Mouse (Mus musculus) T-helper 1 cell (primary cell): ENCODE measurements around the gene Tmem202.

Source experiments
- in situ Hi-C: fragments of 300-600 bp; cut with MboI, MseI; formaldehyde crosslinking; loops from one replicate; pipeline ENCODE4 v1.15.1; 2025; ENCODE audit warnings: high pct_unique_total_duplicates

Gene Tmem202

DNA sequence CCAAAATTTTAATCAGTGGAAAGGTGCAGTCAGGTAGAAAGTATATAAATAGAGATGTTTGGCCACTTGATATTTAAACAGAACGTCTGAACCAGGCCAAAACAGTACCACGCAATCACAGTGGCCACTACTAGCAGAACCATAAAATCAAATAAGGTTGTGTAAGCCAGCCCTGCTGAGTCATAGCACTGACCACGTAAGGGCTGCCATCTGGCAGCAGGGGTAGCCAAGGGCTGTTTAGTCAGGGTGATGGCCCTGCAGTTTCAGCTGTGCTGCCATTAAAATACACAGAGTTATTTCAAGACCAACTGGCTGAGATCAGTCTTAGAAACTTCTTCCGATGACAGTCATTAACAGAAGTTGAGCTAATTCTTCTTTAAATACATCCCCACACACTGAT is 5.8 kb downstream of the Tmem202 start:
- in situ Hi-C loops = no loop called here

DNA sequence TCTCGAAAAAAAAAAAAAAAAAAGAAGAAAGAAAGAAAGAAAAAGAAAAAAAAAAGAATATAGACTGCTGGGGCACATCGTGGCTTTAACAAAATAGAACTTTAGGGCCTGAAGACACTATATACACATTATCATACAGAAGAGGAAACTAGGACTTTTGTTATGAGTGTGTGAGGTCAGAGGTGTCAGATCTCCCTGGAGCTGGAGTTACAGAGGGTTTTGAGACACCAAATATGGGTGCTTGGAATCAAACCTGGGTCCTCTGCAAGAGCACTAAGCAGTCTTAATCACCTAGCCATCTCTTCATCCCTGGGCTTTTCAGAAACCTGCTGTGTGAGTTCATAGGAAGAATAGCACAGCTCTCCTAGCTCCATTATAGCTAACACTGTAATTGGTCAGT is 6.2 kb downstream of the Tmem202 start:
- in situ Hi-C loops = no loop called here

DNA sequence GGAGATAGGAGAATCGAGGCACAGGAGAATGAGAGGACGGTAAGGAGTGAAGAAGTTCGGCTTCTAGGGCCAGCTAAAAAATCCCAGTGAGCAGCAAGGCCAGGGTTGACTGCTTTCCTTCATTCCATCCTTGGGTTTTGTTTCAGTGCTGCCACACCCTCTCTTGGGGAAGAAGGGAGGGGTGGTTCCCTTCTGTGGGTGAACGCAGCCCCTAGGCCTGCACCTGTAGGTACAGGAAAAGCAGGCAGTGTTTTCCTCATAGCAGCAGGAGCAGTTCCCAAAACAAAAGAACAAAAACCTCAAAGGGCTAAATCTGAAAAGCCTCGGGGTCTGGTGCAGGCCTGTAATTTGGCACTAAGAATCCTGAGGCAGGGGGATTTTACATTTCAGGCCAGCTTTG is 8.0 kb downstream of the Tmem202 start:
- in situ Hi-C loops = no loop called here

DNA sequence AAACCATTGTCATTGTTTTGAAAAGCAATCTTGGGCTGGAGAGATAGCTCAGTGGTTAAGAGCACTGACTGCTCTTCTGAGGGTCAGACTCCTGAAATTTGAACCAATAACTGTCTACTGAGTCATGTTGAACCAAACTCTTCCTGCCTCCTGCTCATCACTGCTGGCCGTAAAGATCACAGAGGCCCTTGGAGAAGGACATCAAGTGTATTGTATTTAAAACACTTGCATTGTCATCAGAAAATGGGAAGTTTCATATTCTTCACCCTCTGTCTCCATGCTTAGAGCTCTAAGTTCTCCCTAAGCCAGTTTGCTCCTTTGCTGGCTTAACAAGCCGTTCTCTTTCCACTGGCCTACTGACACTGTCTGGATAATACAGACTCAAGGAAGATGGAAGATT is 11.4 kb downstream of the Tmem202 start:
- in situ Hi-C loops = no loop called here

DNA sequence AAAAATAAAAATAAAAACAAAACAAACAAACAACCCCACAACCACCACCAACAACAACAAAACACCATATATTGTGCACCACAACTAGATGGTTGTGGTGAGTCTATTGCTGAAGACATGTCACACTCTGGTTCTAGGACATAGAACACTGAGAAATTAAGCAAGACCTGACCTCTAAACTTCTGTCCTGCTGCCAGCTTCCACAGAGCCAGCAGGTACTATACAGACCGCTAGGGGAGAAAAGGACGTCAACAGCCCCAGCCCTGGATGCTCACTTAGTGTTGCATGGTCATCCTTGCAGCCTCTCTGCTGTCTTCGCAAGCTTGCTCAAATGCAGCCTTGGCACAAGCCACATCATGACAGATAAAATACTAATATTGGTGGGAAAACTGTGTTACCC is 12.1 kb downstream of the Tmem202 start:
- in situ Hi-C loops = no loop called here

DNA sequence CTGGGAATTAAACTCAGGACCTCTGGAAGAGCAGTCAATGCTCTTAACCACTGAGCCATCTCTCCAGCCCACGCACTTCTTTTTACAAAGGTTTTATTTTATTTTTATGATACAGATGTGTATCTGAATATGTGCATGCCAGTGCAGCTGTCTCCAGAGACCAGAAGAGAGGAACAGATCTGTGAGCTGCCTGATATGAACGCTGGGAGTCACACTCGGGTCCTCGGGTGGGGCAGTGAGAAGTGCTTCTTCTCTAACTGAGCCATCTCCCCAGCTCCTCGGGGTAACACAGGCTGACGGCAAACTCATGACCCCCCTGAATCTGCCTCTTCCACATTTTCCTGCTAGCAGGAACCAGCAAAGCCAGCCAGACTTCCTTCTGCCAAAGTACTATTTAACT is 12.9 kb downstream of the Tmem202 start:
- in situ Hi-C loops = no loop called here

DNA sequence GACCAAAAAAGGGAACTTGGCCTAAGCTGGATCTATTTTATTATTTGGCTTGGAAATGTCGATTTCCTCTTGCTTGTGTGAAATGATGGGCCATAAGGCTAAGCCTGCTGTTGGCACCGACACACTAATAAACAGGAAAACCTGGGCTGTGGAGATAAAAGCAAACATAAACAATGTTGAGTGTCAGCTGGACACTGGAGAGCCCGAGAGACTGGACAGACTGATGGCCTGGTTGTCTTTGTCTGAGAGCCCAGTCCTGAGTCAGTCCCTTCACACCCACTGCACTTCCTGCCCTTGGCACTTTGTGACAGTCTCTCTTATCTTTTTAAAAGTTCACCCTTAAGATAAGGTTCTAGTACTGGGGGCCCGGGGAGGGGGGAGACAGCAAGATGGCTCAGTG is 16.7 kb downstream of the Tmem202 start:
- in situ Hi-C loops = no loop called here

DNA sequence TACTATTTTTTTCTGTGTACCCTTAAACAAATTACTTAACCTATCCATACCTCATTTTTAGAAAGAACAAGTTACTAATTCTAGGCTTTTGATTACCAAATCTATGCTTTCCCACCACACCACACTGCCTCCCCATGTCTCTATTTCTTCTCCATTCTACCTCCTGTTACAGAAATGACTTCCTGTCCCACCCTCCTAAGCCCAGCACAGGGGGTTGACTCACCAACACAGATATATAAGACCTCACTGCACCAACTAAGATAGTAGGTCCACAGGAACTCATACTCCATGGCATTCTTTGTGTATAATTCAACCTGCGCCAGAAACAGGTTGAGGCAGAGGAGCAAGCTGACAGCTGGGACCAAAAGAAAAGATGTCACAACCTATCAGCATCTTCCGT is 20.3 kb downstream of the Tmem202 start:
- in situ Hi-C loops = no loop called here

DNA sequence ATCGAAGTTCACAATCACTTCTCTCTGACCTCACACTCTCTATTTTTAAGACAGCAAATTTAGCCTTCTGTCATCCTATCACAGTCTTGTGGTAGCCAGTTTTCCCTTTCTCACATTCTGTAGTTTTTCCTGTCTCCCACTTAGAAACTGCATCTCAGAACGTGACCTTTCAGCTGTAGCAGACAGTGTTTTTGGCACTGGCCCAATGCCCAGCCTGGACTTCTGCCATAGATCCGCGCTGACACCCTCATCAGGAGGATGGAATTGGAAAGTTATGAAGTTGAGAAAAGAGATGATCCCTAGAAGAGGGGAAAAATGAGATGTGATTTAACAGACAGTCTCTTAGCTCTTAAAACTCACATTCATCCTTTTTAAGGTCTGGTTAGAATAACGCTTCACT is 20.7 kb downstream of the Tmem202 start:
- in situ Hi-C loops = no loop called here

DNA sequence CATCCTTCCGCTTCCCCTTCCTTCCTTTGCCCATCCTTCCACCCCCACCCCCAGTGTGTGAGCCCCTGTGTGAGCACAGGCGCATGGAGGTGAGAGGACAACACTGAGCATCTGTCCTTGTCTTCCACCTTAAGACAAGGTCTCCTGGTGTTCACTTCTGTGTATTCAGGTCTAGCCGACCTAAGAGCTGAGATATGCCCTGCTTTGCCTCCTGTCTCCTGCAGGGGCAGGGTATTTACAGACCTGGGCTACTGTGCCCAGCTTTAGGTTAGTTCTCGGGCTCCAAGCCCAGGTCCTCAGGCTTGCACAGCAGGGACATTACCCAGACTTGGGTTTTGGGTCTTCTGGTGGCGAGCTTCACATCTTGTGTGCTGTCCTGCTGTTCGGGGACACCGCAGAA is 22.5 kb downstream of the Tmem202 start:
- in situ Hi-C loops = no loop called here

DNA sequence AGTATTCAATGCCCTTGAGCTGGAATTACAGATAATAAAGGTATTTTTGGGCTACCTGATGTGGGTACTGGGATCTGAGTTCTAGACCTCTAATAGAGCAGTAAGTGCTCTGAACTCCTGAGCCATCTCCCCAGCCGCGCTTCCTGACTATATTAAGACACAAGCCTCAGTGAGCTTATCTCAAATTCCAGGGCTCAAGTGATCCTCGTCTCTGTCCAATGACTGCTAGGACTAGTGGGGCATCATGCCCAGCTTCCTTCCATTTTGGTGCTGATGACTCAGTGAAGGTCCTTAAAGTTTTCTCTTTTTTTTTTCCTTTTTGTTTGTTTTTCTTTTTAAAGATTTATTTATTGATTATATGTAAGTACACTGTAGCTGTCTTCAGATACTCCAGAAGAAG is 24.6 kb downstream of the Tmem202 start:
- in situ Hi-C loops = no loop called here

DNA sequence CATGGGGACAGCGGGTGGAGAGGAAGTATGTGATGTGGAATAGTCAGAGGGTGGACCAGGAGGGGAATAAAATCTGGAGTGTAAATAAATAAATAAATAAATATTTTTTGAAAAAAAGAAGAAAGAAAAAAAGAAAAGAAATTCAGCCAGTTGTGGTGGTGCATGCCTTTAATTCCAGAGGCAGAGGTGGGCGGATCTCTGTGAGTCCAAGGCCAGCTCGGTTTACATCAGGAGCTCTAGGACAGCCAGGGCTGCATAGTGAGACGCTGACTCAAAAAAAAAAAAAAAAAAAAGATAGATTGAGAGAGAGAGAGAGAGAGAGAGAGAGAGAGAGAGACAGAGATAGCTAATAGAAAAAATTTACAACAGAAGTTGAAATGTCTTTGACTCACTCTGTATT is 27.3 kb downstream of the Tmem202 start:
- in situ Hi-C loops = no loop called here

DNA sequence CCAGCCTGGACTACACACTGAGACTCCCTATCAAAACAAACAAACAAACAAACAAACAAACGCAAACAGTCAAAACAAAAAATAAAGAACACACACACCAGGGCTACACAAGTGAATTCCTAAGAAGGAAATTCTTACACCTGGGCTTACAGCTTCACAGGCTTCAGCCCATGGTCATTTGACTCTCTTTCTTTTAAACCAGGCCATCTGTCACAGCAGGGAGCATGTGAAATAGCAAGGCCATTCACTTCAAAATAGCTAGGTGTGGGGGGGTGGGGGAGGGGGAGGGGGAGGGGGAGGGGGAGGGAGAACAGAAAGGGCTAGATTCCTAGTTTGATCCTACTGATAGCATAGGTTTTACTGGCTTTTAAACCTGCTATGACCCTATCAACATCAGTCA is 31.5 kb downstream of the Tmem202 start:
- in situ Hi-C loops = no loop called here

DNA sequence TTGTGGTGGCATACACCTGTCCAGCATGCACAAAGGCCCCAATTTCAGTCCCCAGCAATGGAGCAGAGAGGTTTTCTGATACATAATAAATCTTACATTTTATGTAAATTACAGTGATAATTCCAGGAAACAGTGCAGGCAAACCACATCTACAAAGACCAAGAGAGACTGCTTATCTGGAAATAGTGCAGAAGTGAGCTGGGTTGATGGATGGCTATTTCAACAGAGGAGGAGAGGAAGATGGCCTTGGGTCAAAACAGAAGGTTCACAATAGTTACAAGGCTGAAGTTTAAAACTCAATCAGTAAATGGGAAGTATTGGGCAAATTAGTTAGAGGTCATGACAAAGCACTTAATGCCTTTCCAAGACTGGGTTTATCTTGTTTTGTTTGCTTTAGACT is 52.3 kb downstream of the Tmem202 start:
- in situ Hi-C loops = no loop called here

DNA sequence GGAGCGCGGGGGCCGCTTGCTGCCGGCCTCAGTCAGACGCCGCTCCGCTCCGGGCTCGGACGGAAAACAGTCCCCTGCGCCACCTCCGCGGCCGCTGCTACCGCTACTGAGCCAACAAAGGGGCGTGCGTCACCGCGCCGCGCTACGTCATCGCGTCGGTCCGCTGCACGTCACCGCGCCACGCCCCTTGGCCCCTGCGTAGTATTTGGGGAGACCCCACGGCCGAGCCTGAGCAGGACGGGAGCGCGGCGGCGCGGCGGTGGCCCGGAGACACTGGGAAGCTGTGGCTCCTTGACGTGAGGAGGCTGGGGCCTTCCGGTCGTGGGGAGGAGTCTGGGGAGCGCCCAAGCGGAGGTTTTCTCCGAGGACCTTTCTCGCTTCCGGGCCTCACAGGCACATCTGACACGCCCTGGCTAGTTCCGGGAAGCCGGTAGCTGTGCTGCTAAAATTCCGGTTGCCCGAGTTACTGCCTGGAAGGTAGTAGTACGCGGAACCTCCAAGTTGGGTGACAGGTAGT is 53.0 kb downstream of the Tmem202 start, which contains the start of gene Arih1:
Gene Arih1, minus strand, starts transcription at position 70 of the 517 bp plus-strand sequence.
- in situ Hi-C loops = no loop called here

DNA sequence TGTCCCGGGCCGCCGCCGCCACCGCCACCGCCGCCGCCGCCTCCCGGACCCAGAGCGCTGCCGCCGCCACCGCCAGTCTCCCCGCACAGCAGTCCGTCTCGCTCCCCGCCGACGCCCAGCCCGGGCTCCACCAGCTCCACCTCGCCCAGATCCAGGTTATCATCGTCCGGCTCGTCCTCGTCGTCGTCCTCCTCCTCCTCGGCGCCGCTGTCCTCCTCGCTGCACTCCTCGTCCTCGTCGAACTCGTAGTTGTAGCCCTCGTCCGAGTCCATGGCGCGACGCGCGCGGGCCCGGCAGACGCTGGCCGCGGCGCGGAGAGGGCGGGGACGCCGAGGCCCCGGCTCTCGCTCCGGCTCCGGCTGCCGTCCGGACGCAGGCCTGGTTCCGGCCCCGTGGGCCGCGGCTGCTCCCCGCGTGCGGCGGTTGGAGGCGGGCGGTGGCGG is 53.5 kb downstream of the Tmem202 start:
- in situ Hi-C loops = no loop called here

DNA sequence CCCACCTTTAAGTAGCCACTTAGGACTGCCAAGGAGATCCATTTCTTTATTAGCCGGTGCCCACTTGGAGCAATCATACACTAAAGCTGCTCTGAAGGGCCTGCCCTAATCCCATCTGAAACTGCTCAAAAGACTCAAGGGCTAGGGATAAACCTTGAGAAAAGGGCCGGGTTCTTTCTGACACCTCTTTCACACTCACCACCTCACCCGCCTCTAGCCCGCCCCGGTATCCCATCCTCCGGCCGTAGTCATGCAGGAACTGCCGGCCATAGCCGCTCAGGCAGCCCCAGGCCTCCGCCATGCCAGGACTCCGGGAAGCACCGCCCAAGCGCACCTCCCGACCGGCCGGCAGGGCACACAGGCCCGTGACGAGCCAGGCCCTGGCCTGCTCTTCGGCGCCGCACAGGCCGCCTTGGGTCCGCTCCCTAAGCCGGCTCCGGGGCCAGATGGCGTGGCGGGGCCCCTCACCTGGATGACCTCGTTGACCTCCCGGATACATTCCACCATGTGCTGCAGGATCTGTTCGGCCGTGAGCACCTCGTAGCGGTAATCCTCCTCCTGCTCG is 54.1 kb downstream of the Tmem202 start:
- in situ Hi-C loops = no loop called here

DNA sequence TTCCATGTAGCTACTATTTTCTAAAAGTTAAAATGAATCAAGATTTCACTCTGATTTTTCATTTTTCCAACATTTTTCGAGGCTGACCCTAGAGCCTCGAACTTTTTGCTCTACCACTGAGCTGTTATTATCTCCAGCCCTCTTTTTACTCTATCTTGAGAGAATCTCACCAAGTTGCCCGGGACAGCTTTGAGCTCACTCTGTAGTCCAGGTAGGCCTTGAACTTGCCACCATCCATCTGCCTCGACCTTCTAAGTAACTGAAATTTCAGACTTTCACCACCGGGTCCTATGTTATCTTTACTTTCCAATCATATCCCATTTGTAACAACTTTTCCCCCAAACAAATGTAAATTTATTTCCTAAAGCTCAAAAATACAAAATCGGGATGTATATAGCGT is 54.9 kb downstream of the Tmem202 start:
- in situ Hi-C loops = no loop called here

DNA sequence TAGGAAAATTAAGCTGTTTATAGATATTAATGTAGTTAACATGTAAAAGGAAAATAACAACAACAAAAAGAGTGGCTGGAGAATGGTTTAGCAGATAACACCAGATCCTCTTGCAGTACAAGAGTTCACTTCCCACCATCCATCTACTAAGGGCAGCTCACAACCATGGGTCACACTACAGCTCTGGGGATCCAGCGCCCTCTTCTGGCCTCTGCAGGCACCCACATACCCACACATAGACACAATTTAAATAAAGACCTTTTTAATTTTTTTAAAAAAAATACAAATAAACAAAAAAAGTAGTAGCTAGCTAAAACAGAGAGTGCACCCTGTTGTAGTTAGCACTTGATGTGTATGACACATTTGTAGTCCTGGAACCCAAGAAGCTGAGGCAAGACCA is 57.2 kb downstream of the Tmem202 start:
- in situ Hi-C loops = no loop called here

DNA sequence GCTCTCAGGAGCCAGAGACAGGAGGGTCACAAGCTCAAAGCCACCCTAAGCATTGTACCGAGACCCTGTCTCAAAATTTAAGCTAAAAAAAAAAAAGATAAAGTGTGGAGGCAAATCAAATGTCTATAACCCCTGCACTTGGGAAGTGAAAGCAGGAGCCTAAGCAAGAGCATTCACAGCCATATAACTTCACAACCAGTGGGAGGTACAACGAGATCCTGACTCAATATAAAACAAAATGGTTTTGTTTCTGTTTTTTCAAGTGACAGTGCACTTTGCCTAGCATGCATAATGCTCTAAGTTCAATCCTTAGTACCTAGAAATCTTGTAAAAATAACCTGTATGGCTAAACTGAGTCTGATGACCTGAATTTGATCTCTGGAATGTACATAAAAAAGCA is 63.0 kb downstream of the Tmem202 start:
- in situ Hi-C loops = no loop called here

DNA sequence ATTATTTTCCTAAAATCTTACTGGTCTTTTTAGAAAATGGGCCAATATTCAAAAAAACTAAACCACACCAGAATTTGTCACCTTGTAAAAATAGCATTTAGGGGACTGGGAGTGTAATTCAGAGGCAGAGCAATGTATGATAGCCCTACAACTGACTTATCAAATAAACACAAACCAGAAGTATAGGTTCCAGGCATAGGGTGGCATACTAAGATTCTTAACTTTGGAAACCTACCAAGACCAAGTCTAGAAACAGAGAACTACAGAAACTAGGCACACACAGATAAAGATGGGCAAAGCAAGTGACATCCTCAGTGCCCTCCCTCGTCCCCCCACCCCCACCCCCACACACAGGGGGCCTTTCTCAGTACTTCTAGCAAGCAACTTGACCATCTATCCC is 64.8 kb downstream of the Tmem202 start:
- in situ Hi-C loops = no loop called here

DNA sequence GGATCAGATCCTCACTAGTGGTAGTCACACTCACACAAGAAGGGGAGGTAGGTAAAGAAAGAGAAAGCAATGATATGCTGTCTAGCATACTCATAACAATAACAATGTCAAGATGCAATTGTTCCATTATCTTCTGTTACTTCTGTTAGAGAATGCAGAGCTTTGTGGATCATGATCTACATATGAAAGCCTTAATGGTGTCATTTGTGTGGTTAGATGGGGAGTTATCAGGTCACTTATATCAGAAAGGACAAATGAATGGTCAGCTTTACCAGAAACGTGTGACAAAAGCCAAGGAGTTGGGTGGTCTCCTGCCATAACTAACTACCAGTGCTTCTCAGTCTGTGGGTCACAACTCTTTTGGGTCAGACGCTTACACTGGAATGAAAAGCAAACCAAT is 66.5 kb downstream of the Tmem202 start:
- in situ Hi-C loops = no loop called here

DNA sequence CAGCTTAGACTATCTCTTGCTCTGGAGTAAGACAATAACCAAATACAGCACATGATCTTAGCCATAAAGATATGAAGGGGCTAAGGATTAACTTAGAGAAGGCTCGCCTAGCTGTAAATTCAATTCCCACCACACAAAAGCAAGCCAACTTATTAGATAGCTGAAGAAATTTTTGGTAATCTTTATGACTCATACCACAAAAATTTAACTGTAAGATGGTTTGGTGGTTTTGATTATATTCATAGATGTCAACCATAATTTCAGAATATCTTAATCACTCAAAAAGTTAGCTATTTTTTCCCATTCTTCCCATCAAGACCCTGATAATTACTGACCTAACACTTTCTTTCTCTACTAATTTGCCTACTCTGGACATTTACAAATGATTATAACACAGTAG is 70.2 kb downstream of the Tmem202 start:
- in situ Hi-C loops = no loop called here
